Mouse (Mus musculus) c-Kit-positive CD71-positive TER-119-negative erythroid progenitor cells, embryonic 14.5 days (primary cell): ENCODE data around the gene Lrrc41.
A peak's percentile ranks its signal among the peaks of the same experiment; 100 is the strongest.

Experiments used
- DNase-seq: peaks from one replicate; pipeline ENCODE4 v3.0.0-alpha.2; 2013; ENCODE audit warnings: low read depth

The Lrrc41 gene

GRCm38 (mm10) chr4:116077240-116078095, 2.4 kb downstream of the Lrrc41 start:
- DNase-seq = no peak

GRCm38 (mm10) chr4:116088510-116089249, 13.6 kb downstream of the Lrrc41 start:
- no peak for DNase-seq

DNA sequence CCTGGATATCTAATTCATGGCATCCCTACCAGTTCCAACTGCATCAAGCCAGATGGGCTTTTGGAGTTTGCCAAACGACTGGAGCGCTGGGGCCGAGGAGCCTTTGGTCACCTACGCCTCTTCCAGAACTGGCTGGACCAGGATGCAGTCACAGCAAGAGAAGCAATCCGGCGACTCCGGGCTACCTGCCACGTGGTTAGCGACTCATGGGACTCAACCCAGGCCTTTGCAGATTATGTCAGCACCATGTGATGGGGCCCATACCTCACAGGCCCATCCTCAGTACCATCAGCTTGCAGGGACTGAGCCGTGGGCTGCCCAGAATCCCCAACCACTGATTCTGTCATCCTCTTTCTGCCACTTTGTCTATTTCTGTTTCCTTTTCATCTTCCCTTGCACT, 21.2 kb downstream of the Lrrc41 start:
- DNase-seq = no peak

DNA sequence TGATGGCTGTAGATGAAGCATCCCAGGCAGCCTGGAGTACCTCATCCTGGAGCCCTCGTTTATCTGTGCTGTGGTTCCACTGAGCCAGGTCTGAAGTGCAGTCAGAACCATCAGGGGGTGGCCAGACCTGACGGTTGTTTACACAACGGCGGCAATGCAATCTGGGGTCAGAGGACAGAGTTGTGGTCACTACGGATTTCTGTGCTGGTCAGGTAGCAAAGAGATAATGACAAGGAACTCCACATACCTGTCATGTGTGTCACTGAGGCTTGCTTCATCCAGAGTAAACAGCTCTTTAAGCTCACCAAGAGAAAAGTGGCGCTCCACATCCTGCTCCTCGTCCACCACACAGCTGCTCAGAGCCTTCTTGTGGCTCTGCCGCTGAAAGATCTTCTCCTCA, 22.1 kb downstream of the Lrrc41 start:
- no peak for DNase-seq

DNA sequence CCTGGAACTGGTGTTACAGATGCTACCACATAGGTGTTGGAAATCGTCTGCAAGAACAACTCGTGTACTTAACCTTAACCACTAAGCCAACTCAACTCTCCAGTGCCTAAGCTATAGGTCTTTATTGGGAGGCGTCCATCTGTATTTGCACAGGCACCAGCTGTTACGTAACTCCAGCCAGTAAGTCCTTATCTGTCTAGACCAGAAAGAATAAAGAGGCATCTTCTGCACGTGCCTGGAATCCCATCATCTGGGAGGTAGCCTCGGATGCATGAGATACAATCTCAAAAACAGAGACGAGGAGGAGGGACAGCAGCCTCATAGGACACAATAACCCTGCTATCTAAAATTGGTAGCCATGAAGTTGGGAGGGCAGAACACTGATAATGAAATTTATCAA, 25.9 kb downstream of the Lrrc41 start:
- DNase-seq = peak; percentile 57

- no peak for DNase-seq
These were observed 30.2 kb downstream of the Lrrc41 start for GRCm38 (mm10) chr4:116105278-116105677.

GRCm38 (mm10) chr4:116110695-116111094, 35.6 kb downstream of the Lrrc41 start:
- no peak for DNase-seq

- DNase-seq = no peak
These were observed 36.4 kb downstream of the Lrrc41 start for GRCm38 (mm10) chr4:116111486-116111885.

- DNase-seq = peak; percentile 38
These were observed 47.7 kb downstream of the Lrrc41 start for GRCm38 (mm10) chr4:116122762-116123161.

- DNase-seq = peak; percentile 92
These were observed 48.8 kb downstream of the Lrrc41 start, which contains the start of the genes Rad54l and Pomgnt1 for GRCm38 (mm10) chr4:116123602-116124519. TSS of gene Rad54l (minus strand) at chr4:116123690. TSS of gene Pomgnt1 (plus strand) at chr4:116123840.

DNA sequence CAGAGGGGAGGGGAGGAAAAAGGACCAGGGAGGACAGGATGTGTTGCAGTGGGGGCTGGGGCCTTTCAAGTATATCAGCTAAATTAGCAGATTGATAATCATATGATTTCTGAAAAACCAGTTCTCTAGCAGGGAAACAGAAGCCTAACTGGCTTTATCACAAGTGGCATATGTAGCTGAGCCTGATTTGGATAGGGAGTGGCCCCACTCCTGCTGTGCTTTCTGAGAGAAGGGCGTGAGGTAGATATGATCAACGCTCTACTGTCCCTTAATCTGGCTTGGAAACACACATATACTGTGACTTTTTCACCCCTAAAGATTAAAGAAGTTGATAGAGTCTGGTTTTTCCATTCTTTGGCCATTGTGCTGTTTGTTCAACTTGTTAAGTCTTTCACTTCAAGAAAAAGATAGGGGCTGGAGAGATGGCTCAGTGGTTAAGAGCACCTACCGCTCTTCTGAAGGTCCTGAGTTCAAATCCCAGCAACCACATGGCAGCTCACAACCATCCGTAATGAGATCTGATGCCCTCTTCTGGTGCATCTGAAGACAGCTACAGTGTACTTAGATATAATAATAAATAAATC, 50.8 kb downstream of the Lrrc41 start:
- DNase-seq = peak; percentile 59

- DNase-seq = no peak
These were observed 52.9 kb downstream of the Lrrc41 start for GRCm38 (mm10) chr4:116127956-116128355.

DNA sequence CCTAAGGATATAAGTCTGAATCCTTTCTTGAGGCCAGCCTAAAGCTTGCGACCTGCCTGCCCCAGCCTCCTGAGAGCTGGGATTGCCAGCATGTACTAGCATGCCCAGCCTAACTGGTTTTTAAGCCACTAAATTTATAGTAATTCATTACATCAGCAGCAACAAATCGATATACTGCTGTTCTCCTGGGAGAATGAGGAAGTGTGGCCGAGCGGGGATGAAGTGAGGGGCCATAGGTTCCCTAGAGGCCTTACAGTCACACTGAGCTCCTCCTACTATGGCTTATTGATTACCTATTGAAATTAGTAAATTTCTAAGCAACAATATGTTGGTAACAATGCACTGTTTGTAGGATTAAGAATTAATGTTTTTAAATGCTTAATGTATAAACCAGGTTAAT, 58.1 kb downstream of the Lrrc41 start:
- no peak for DNase-seq

DNA sequence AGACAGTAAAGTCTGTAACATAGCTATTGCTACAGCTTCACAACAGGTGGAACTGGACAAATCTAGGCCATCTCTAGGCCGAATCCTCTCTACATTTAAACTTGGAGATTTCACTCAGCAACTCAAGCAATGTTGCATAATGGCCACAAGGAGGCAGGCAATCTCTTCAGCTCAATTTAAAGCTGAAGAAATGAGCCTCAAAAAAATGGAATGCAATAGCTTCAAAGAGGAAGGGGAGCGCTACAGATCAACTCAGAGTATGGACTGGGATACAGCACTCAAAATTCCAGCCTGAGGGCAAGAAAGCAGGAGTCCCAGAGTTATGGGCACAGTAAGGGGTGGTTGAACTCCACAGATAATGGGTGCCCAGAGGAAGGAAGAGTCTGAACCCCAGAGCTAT, 59.9 kb downstream of the Lrrc41 start:
- no peak for DNase-seq

DNA sequence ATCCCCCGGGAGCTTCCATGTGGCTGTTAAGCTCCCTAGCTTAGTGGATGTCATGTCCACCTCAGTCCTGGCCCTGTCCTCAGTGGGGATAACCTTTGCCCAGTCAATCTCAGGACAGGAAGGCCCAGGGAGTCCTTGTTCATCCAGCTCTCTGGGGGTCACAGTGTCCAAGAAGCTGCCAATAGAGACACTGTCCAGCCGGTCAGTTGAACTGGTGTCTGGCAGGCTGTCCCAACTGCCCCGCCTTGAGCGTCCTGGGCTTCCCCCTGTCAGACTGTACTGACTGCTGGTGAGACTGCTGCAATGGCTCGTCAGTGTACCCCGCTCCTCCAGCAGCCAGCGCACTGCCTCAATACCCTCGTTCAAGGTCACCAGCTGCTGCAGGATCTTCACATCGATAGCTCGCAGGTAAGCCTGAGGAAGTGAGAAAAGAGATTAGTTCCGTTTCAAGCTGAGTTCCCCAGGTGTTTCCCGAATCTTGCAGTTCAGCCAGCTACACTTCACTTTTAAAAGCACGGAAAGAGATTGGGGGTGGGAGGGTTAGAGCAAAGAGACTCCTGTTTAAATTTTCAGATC, 62.4 kb downstream of the Lrrc41 start:
- no peak for DNase-seq

DNA sequence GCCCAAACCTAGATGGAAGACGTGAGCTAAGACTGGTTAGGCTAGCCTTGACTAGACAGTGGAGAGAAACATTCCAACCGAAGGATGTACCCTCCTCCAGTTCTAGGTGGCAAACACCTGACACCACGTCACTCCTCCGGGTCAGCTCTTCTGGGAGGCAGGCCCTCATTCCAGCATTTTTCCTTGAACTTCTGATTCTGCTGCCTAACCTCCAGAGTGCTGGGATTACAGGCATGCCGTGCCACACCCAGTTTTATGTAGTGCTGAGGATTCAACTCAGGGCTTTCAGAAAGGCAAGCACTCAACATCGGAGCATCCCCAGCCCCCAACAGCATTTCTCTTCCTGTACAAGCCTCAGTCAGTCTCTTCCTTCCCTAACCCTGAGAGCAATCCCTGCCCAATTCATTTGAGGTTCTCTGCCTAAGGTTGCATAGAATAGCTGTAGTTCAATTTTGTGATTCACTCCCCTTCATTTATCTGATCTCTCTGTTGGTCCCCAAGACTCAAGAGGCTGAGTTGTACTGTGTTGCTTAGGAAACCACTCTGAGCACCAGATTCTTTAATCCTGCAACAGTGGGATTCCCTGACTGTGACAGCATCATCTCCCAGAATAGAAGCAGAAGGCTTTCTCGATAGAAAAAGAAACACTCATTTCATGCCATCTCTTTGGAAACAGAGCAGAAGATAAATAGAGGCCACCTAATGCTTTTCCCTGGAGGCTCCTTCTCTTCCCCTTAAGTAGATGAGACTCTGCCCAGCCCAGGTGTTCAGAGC, 65.9 kb downstream of the Lrrc41 start:
- no peak for DNase-seq

- no peak for DNase-seq
These were observed 66.7 kb downstream of the Lrrc41 start for GRCm38 (mm10) chr4:116141736-116142135.

DNA sequence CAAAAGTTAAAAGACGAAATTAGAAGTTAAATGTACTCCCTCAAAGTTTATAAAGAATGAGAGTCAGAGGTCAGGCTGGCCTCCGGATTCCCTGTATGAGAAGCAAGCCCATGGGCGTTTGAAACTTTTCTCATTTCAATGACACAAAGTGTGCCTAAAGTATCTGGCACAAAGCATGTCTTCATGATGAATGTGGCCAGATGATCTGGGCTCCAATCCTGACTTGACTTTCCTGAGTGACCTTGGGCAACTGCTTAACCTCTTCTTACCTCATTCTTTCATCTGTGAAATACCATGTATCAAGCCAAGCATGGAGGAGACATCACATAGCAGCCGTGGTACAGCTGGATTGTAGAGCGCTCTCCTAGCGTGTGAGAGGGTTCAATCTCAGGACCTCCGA, 67.2 kb downstream of the Lrrc41 start:
- DNase-seq = no peak

DNA sequence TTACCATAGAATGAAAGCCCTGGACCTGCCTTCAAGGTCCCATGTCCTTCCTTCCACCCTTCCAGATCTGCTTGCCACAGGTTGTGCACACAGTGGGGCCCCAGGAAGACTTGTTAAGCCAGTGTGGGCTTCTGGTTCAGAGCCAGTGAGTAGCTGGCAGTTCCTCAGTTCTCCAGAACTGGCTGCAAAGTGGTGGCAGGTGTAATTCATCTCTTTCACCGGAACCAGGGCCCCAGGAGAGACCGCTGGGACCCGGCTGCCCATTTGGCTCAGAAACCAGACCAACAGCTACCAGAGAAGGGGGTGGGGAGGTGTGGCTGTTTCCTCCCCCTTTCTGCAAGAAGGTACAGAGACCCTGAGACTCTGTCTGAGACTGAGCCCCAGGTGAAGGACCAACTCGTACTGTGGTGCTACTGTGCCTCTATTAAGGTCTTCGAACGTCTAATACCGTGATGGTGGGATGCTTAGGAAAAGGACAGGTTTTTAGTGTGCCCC, 68.3 kb downstream of the Lrrc41 start:
- no peak for DNase-seq
